Mouse (Mus musculus): ENCODE measurements around the gene Togaram2.

Togaram2 gene

DNA sequence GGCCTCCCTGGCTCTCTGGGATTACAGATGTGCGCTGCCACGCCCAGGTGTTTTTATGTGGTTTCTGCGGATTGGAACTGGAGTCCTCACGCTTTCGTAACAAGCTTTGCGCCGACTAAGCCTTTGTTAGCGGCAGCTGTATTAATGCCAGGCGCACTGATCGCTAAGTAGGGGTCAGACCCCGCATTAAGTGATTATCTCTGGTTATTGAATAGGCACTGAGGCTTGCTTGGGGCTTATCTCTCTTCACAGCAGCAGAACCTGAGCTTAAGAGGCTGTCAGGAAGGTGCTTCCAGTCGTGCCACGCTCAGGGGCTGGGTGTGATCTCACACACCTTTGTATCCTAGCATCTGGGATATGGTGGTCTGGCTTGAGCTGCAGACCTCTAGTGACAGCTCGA is 8.6 kb downstream of the Togaram2 start:
- in situ Hi-C loops (cut with MboI, MseI), result no loop called here

DNA sequence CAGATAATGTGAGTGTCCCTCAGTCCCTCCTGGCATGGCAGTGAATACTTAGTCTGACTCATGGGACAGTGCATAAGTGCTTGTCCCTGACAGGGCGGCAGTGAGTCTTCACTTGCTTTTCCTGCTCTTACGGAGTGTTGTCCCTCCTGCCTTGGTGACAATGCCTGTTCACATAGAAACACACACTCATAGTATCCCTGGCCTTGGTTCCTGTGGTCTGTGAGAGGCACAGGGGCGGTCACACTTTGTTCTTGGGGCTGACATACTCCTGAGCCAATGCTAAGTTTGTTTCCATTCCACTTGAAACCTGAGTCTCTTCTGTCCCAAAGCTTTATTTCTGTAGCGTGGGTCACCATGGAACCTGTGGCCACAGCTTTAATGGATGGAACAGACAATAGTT is 9.3 kb downstream of the Togaram2 start:
- in situ Hi-C loops (cut with MboI, MseI), result no loop called here

DNA sequence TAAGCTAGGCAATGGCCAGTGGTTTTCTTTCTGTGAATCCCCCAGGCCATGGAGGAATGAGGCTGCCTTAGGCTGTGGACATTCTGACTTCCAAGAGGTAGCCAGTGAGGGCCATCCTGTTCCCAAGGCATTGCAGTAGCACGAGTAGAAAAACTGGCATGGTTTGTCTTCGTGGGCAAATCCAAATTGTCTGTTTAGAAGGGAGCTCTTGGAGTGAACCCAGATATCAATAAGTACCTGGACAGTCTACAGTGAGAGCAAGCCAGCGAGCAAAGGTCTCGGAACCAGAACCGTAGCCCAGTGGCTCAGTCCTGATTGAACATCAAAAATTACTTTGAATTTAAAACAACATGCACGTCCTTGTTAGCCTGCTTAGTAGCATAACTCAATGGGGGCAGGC is 10.2 kb downstream of the Togaram2 start:
- in situ Hi-C loops (cut with MboI, MseI), result no loop called here

DNA sequence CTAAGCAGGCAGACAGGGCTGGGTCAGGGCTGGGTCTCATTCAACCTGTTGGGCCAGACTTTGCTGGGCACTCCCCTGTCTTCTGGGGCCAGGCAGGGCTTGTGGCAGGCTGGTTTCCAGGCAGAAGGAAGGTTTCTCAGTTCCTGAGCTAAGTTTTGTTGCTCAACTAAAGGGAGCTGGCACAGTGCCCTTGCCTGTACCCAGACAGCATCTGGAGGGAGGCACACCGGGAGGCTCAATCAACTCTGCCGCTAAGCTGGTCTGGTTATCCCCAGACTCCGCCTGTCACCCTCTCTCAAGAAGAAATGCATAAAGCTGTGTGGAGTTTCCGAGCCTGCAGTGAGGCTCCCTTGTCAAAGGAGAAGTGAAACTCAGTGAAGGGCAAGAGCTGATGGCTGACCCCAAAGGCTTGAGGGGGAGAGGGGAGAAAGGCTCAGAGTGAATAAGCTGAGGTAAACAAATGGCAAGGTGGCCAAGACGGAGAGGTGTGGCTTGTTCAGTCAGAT is 11.1 kb downstream of the Togaram2 start:
- in situ Hi-C loops (cut with MboI, MseI), result no loop called here

DNA sequence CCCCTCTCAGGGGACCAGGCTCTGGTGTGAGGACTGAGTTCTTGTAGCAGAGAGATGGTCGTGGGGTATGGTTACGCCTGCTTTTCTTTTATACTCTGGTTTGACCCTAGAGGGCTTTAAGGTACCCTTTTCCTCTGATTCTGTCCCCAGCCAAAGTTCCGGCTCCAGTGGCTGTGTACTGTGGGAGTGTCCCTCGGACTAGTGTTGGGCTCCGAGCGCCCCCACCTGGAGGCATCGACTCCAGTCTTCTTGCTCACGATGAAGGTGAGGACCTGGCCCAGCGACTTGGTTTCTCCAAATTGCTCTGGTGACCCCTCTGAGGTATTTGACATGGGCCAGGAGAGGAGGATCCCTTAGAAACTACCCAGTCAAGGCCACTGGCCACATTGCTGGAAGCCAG is 14.4 kb downstream of the Togaram2 start:
- in situ Hi-C loops (cut with MboI, MseI), result no loop called here

DNA sequence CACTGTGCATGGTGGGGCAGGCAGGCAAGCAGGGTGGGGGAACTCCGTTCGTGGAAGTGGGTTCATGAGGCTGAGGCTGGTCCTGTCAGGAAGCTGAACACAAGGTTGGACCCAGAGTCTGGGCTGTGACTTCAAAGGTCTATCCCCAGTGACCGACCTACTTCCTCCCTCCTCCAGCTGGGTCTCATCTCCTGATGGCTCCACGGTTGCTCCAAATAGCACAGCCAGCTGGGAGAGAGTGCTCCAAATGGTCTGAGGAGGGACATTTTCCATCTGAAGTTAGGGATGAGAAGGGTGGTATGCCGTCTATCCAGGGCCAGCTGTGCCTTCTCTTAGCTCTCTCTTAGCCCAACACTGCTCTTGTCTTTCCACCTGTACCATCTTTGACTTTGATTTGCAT is 16.8 kb downstream of the Togaram2 start:
- in situ Hi-C loops (cut with MboI, MseI), result no loop called here

DNA sequence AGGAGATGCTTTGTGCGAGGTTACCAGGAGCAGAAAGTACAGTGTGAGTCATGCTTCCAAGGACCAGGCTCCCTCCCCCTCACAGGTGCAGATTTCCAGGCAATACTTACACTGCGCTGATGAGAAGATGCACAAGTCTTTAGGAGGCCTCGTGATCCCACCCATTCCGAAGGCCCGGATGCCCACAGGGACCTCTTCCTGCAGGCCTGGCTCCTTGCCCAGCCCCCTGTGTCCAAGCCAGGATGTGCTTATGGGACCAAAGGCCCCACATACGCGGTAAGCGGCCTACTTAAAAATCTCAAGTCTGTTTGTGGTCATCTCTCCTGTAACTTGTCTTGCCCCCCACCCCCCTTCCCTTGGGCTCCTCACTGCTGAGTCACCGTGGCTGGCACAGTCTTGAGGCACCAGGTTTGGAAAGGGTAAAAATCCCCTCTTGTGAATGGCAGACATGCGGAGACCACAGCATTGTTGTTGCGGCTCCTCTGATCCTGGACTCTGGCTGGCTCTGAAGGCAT is 18.4 kb downstream of the Togaram2 start:
- in situ Hi-C loops (cut with MboI, MseI), result no loop called here

DNA sequence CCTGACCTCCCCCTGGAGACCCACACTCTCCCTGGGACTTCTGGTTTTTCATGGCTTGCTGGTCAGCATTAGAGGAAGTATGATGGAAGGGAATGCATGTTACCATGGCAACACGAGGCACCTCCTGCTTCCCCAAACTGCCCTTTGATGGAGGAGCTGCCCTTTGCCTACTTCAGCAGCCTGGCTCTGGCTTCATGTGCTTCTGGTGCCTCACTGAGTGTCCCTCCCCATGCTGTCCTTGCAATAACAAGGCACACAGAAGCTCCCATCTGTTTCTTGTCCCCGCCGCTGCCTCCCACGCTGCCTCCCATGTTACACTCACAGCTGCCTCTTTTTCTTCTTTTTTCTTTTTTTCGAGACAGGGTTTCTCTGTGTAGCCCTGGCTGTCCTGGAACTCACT is 20.3 kb downstream of the Togaram2 start:
- in situ Hi-C loops (cut with MboI, MseI), result no loop called here

DNA sequence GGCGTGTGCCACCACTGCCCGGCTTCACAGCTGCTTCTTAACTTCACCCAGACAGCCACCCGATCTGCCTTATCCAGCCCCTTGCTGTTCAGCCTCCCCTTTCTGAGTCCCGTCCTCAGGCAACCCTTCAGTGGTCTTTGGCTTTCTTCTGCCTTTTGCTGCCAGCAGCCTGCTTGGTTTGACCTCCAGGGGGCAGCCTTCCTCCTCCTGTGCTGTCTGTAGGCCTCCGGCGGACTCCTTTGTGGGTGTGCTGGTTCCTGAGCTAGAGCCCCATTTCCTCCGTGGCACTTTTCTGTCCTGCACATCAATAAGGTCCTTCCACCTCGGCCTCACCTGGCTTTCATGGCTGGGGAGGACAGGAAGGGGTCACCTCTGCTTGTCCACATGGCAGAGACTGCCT is 20.7 kb downstream of the Togaram2 start:
- in situ Hi-C loops (cut with MboI, MseI), result no loop called here

DNA sequence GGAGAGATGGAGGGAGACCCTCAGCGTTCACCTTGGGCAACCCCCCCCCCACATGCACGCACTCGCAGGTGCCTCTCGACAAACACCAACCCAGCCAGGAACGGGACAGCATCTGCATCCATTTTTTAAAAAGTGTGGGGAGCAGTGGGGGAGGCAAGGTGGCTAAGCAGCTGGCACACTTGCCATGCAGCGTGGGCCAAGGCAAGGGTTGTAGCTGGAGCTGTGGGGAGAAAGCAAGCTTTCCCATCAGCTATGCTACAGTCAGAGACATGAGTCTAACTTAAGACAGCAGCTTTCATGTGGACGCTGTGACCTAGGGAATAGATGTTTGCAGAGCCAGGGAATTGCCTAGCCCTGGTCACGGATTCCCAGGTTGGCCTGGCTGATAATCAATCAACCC is 22.1 kb downstream of the Togaram2 start:
- in situ Hi-C loops (cut with MboI, MseI), result no loop called here

DNA sequence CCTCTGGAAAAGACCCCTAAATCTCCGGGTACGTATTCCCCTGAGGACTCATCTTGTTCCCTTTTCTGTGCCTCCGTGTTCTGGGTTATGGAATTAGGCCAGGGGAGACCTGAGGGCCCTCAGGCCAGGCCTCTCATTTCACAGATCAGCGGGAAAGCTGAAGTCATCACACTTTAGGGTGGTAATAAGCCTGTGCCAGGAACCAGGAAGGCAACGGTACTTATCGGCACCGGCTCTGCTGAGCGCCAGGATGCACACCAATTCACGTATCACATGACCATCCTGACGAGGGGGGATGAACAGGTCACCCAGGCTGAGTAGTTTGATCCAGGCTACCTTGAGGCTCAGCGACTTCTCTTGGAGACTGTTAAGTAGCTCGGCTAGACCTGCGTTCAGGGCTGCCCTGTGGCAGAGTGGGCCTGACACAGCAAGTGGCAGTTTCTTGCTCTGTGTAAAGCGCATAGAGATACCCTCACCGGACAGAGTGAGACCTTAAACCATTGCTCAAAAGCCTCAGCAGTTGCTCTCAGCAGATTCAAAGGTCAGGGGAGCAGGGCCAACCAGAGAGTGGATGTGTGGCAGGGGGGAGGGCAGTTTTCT is 22.8 kb downstream of the Togaram2 start:
- in situ Hi-C loops (cut with MboI, MseI), result no loop called here

DNA sequence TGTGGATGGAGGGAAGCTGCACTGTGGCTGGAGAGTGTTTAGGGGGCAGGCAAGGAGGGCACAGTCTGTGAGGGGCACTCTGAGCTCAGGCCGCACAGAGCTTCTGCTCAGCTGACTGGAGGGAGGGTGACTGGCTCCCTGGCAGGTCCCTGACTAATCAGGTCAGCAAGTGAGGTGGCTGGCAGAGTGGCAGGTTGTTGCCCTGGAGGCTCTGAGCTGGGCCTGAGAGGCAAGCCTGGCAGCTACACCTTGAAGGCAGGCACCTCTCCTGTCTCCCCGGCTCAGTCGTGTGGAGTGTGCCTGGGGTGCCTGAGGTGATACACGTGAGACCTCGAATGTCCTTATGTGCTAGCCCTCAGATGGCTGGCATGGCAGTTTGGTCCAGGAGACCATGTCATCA is 23.3 kb downstream of the Togaram2 start:
- in situ Hi-C loops (cut with MboI, MseI), result no loop called here

DNA sequence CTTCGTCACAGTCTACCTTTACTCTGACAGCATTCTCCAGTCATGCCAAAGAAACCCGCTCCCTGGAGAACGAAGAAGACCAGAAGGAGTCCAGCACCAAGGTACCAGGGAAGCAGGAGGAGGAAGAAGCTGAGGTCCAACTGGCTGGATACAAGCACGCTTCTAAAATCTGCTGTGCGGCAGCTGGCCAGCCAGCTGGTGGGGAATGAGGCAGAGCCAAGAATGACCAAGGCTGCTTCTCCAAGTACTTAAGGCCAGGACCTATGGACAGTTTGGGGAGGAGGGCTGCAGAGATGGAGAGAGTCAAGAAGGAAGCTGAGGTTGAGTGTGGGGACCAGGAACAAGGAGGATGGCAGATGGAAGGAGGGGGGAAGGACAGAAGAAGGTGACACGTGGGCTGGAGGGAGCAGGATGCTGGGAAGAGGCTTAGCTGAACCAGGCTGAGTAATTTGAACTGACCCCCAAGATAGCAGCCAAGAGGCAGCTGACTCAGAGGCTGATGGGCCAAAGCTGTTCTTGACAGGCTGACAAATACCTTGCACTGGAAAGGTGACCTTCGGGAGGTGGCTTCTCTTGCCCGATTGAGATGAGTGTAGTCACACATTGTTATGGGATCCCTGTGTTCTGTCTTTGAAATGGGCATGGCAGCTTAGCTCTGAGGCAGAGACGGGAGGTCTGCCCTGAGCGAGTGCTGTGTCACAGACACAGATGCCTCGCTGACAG is 25.0 kb downstream of the Togaram2 start:
- in situ Hi-C loops (cut with MboI, MseI), result no loop called here

DNA sequence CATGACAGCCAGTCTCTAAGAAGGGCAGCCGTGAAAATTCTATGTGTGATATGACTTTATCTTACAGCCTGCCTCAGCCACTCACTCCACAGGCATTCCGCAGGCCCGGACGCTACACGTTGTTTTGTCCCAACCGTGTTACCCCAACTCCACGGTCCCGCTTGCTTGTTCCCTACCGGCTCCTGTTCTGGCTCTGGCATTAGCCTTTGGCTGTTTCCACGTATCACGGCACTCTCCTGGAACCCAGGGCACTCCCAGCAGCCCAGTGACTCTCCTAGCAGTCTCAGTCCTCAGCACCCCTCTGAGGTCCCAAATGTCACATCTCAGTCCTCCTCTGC is 25.5 kb downstream of the Togaram2 start:
- in situ Hi-C loops (cut with MboI, MseI), result no loop called here

DNA sequence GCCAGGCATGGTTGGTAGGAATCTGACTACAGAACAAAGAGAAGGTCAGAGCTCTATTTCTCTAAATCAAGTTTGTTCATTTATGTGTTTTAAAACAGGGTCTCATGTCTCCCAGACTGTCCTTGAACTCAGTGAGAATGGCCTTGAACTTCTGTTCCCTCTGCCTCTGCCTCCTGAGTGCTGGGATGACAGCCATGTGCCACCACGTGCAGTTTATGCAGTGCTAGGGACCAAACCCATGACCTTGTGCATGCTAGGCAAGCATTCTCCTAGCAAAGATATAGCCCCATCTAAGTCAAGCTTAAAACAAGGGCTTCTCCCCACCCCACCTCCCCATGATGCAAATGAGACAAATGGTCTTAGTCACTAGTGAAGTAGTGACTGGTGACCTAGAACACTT is 32.1 kb downstream of the Togaram2 start:
- in situ Hi-C loops (cut with MboI, MseI), result no loop called here

DNA sequence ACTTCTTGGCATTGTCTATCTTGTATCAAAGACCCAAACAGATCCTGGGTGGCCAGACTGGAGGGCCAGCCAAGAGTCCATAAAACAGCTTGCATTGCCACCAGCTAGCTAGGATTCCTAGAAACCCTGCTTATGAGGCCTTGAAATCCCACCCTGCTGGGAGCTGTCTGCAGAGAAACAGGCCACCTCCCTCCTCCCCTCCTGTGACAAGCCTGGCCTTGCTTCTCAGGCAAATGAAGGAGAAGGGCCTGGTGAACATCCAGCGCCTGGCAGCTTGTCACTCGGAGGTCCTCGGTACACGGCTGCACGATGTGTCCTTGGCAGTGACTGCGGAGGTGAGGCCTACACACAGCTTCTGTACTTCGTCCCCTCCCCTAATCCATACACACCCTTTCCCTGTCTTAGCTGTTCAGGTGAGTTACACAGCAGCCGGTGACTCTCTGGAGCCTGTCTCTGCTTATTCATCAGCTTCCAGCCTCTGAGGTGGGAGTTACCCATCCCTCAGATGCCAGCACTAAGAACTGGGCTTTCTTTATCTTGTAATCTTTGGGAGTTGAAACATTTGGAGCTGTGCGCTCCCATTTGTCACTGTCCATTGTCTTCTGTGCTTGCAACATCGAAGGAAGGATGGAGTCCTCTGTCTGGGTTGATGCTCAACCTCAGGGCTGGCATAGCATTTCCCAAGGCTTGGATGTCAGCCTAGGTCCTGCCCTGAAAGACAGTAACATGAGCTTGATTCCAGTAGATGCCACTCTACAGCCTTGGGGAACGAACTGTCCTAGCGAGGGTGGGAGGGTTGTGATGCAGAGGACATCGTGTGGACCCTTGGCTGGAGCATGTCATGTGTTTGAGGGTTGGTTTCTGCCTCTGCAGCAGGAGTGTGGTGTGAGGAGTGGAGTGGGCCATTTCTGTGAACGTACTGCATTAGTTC is 32.8 kb downstream of the Togaram2 start:
- in situ Hi-C loops (cut with MboI, MseI), result no loop called here

DNA sequence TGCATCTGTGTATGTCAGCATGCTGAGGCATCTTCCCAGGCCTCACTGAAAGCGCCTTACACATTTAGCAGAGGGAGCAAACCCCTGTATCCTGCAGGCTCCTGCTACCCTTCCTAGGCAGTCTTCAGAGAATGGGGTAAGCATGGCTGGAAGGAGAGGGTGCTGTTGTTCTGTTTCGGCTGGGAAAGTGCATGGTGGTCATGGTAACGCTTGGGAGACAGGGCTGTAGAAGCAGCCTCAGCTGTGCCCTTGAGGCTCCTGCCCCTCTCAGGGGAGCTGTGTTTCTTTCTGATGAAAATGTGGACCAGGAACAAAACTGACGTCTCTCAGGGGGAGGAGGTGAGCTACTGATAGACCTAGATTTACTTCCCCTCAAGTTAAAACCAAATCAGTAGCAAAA is 34.7 kb downstream of the Togaram2 start:
- in situ Hi-C loops (cut with MboI, MseI), result no loop called here

DNA sequence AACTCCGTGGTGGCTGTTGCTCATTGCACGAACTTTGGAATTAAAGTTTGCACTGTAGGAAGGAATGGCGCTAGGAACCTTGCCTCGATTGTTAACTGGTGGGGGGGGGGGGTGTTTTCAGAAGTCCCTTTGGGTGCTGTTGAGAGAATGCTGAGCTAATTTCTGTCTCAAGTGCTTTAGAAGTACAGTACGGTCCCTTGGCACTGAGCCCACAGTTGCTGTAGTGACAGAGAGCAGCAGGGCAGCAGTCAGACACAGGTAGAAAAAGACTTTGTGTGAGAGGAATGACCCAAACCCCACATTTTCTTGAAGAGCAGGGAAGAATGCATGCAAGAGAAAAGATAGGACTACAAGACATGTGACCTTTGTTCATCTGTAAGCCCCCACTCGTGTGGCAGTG is 39.2 kb downstream of the Togaram2 start:
- in situ Hi-C loops (cut with MboI, MseI), result no loop called here

DNA sequence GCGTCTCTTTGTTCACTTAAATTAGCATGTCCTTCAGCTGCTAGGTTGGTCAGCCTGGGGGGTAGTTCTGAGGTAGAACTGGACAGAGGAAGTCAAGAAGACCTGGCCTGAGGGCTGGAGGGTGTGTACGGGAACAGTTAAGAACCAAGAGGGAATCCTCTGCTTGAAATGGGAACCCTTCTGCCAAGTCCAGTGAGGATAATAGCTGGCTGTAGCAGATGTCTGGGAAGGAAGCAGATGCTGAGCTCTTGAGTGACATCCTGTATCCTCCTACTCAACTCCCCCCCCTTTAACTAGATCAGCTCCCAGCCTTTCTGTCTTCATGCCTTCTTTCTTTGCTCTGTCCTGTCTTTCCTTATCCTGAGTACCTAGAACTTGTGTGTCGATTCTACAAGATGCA is 42.0 kb downstream of the Togaram2 start:
- in situ Hi-C loops (cut with MboI, MseI), result no loop called here

DNA sequence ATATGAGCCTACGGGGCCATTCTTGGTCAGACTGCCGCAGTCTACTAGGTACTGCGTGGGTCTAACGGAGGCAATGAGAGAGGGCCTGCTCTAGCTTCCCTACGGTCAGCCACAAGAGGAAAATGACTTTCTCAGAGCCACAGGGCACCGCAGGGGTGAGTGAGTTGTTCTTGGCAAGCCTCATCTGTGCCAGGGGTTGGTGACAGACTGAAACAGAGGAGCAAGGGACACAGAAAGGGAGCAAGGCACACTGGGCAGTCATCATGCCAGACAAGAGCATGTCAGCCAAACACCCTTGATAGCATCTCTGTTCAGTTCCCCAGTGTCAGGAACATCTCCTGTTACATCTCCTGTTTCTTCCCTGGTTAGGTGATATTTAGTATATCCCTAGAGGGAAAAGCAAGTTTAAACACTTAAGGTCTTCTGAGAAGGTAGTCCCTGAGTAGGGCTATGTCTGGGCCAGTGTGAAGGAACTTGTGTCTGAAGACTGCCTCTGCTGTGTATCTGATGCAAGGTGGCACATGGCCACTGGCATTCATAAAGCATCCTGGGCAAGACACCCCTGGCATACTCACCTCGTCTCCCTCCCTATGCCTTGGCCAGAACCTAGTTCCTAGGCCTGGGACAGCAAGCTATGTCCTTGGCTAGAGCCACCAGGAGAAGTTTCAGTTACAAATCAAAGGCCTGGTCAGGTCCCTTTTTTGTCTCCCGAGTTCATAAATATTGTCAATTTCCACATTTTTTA is 45.0 kb downstream of the Togaram2 start:
- in situ Hi-C loops (cut with MboI, MseI), result no loop called here

DNA sequence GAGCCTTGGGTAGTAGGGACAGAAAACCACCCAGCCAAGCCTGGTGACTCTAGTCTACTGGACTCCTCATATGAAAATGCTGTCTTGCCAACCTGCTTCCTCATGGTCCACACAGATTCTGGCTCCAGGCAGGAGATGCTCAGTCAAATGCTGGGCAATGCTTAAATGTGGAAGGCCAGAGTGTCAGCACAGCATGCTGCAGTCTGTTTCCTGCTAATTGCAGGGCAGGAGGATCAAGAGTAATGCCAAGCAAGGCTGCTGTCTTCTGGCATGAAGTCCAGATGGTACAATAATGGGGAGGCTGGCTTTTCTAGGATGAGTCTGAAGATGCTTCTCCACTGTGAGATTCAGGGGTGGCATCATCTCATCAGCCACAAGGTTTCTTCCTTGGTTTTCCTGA is 47.4 kb downstream of the Togaram2 start:
- in situ Hi-C loops (cut with MboI, MseI), result no loop called here

DNA sequence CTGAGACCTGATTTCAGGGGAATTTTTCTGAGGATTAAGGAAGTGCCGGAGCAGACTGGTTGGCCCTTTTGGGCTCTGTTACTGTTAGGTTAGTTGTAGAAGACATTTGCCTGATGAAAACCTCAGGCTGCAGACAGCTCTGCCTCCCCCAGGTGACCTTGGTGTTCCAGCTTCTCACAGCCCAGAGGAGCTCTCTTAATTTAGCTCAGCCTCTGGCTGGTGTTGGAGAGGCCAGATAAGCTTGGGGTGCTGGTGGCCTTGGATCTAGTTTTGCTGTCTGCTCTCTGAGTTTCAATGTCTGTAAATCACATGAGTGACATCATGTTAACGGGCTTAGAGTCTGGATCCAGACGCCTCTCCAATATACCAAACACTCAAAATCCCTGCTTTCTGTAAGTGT is 48.0 kb downstream of the Togaram2 start:
- in situ Hi-C loops (cut with MboI, MseI), result no loop called here
